Mouse (Mus musculus): ENCODE results near the gene Stil. TPM values are rescaled to one million over a fixed set of nuclear protein-coding genes. Genes with fewer than 3 reads are reported as not detected.

The Stil gene
- polyA plus RNA-seq, 1 experiment, result 3.5 TPM

- Histone ChIP-seq H3ac (ENCODE audit: control insufficient read depth, insufficient read length, low read depth) (no peak overlapping the region), H3K79me3 (ENCODE audit: low read depth) (no peaks in the 10 kb centered on the region), H3K36me3 (ENCODE audit: control insufficient read depth, insufficient read depth) (no peaks in the 10 kb centered on the region), H3K79me2 (ENCODE audit: control insufficient read depth, insufficient read depth) (no peaks in the 10 kb centered on the region), H3K4me3 (ENCODE audit: insufficient read depth, poor library complexity, severe bottlenecking) (no peak overlapping the region), H3K27me3 (ENCODE audit: control insufficient read depth, insufficient read depth, insufficient read length) (peaks cover 93% of the 10 kb centered on the region)
- no peak for TF ChIP-seq FOSL1 (IDR thresholded peaks at IDR 0.05; ENCODE audit: insufficient read depth, low read length, poor library complexity, severe bottlenecking)
These were observed 60.8 kb downstream of the Stil start for GRCm38 (mm10) chr4:115060753-115061152.

DNA sequence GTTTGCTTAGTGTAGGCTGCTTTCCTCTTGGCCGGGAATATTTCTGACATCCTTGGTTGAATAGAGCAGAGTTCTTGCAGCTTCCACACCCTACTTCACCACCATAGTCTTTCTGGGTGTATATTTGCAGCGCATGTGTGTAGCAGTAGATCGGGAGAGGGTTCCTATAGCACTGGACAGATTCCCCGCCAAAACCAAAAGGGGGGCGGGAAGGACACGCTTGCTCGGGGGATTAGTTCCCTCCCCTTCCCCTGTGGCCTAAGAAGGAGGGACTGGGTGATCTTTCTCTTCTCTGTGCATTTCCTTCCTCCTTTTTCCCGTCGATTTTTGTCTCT, 62.5 kb downstream of the Stil start:
- H3K4me3 ChIP-seq (ENCODE audit: insufficient read depth, poor library complexity, severe bottlenecking), result no peak overlapping the region
- H3K27me3 ChIP-seq (ENCODE audit: control insufficient read depth, insufficient read depth, insufficient read length), result peaks cover 86% of the 10 kb centered on the region
- TF ChIP-seq CTCF (IDR thresholded peaks at IDR 0.05; ENCODE audit: control insufficient read depth, insufficient read depth, insufficient read length), result no peak
- TF ChIP-seq MAX (IDR thresholded peaks at IDR 0.05), result no peak
- no peak for TF ChIP-seq CEBPB (IDR thresholded peaks at IDR 0.05; ENCODE audit: low read depth)
- no peak for TF ChIP-seq MYOG (IDR thresholded peaks at IDR 0.05; ENCODE audit: control insufficient read depth, extremely low read depth, insufficient read length)
- no peak for TF ChIP-seq FOSL1 (IDR thresholded peaks at IDR 0.05; ENCODE audit: insufficient read depth, low read length, poor library complexity, severe bottlenecking)
- TF ChIP-seq USF1 (IDR thresholded peaks at IDR 0.05; ENCODE audit: low read depth), result no peak
- no peak for TF ChIP-seq MYOD1 (IDR thresholded peaks at IDR 0.05; ENCODE audit: control insufficient read depth, insufficient read length, low read depth)

GRCm38 (mm10) chr4:115062875-115063517, 63.0 kb downstream of the Stil start:
- TF ChIP-seq CEBPB (IDR thresholded peaks at IDR 0.05; ENCODE audit: low read depth) (no peak), MYOD1 (IDR thresholded peaks at IDR 0.05; ENCODE audit: control insufficient read depth, insufficient read length, low read depth) (no peak), USF1 (IDR thresholded peaks at IDR 0.05; ENCODE audit: low read depth) (no peak)
- Histone ChIP-seq H3K27me3 (ENCODE audit: control insufficient read depth, insufficient read depth, insufficient read length) (peaks cover 81% of the 10 kb centered on the region), H3K36me3 (ENCODE audit: control insufficient read depth, insufficient read depth) (no peaks in the 10 kb centered on the region), H3K4me3 (ENCODE audit: insufficient read depth, poor library complexity, severe bottlenecking) (no peak overlapping the region), H3K79me3 (ENCODE audit: low read depth) (no peaks in the 10 kb centered on the region), H3K79me2 (ENCODE audit: control insufficient read depth, insufficient read depth) (no peaks in the 10 kb centered on the region), H3ac (ENCODE audit: control insufficient read depth, insufficient read length, low read depth) (peak overlapping the region; percentile 18)

More for the DNA sequence above, 62.5 kb downstream of the Stil start:
- no peaks in the 10 kb centered on the region for H3K36me3 ChIP-seq (ENCODE audit: control insufficient read depth, insufficient read depth)
- H3K79me3 ChIP-seq (ENCODE audit: low read depth), result no peaks in the 10 kb centered on the region
- H3K79me2 ChIP-seq (ENCODE audit: control insufficient read depth, insufficient read depth), result no peaks in the 10 kb centered on the region
- H3ac ChIP-seq (ENCODE audit: control insufficient read depth, insufficient read length, low read depth), result no peak overlapping the region

DNA sequence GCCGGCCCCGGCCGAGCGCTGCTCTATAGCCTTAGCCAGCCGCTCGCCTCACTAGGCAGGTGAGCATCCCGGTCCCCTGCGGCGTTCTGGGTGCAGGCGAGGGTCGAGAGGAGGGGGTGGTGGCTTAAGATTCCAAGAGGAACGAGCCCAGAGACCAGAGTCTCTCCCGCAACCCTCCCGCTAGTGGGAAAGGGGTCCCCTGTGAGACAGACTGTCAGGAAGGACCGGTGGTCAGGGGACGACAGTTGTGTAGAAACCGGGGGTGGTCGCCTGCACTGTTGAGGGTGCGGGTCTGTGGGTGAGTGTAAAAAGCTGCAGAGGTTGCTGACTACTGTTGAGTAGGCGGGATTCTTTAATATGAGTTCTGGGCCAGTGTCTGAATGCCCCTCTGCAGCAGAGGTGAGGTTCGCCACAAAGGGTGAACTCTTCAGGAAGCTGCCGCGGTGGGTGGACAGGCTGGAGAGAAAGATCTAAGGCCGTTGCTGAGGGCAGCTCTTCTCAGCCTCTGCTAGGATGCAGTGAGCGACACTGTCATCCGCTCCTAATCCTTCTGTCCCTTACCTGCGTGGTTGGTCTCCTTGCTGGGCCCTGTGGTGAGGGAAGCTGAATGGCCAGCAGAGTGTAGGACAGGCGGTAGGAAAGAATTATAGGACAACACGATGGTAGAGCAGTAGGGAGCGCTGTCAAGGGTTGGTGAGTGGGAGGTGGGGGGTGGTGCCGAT, 63.7 kb downstream of the Stil start:
- no peak overlapping the region for H3ac ChIP-seq (ENCODE audit: control insufficient read depth, insufficient read length, low read depth)
- no peaks in the 10 kb centered on the region for H3K79me3 ChIP-seq (ENCODE audit: low read depth)
- H3K36me3 ChIP-seq (ENCODE audit: control insufficient read depth, insufficient read depth), result no peaks in the 10 kb centered on the region
- peaks cover 75% of the 10 kb centered on the region for H3K27me3 ChIP-seq (ENCODE audit: control insufficient read depth, insufficient read depth, insufficient read length)
- no peak overlapping the region for H3K4me3 ChIP-seq (ENCODE audit: insufficient read depth, poor library complexity, severe bottlenecking)
- H3K79me2 ChIP-seq (ENCODE audit: control insufficient read depth, insufficient read depth), result no peaks in the 10 kb centered on the region
- TF ChIP-seq CTCF (IDR thresholded peaks at IDR 0.05; ENCODE audit: control insufficient read depth, insufficient read depth, insufficient read length), result no peak

DNA sequence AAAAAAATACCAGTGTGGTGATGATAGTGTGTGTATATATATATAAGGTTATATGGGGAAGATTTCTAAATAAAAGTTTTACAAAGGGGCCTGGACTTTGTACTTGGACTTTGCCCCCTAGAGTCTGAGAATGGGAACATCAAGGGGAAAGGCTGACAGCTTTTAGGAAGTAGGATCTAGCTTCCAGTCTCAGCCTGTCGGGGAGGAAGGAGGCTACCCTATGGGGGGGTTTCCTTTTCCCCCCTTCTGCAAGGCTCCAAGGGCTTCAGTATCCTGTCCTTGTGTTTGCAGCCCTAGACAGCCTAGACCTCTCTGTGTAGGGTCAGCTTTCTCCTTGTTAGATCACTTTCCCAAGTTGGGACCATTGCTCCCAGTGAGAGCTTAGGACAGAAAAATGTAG, 71.7 kb downstream of the Stil start:
- H3K27me3 ChIP-seq (ENCODE audit: control insufficient read depth, insufficient read depth, insufficient read length), result peaks cover 7% of the 10 kb centered on the region
- no peaks in the 10 kb centered on the region for H3K79me2 ChIP-seq (ENCODE audit: control insufficient read depth, insufficient read depth)
- no peaks in the 10 kb centered on the region for H3K79me3 ChIP-seq (ENCODE audit: low read depth)
- TF ChIP-seq CTCF (IDR thresholded peaks at IDR 0.05; ENCODE audit: control insufficient read depth, insufficient read depth, insufficient read length) (no peak), FOSL1 (IDR thresholded peaks at IDR 0.05; ENCODE audit: insufficient read depth, low read length, poor library complexity, severe bottlenecking) (no peak), CEBPB (IDR thresholded peaks at IDR 0.05; ENCODE audit: low read depth) (no peak), MYOG (IDR thresholded peaks at IDR 0.05; ENCODE audit: control insufficient read depth, extremely low read depth, insufficient read length) (no peak), MAX (IDR thresholded peaks at IDR 0.05) (no peak), USF1 (IDR thresholded peaks at IDR 0.05; ENCODE audit: low read depth) (no peak), MYOD1 (IDR thresholded peaks at IDR 0.05; ENCODE audit: control insufficient read depth, insufficient read length, low read depth) (no peak)
- H3K4me3 ChIP-seq (ENCODE audit: insufficient read depth, poor library complexity, severe bottlenecking), result no peak overlapping the region
- no peak overlapping the region for H3ac ChIP-seq (ENCODE audit: control insufficient read depth, insufficient read length, low read depth)
- H3K36me3 ChIP-seq (ENCODE audit: control insufficient read depth, insufficient read depth), result no peaks in the 10 kb centered on the region

- Histone ChIP-seq H3K36me3 (ENCODE audit: control insufficient read depth, insufficient read depth) (no peaks in the 10 kb centered on the region), H3K4me3 (ENCODE audit: insufficient read depth, poor library complexity, severe bottlenecking) (no peak overlapping the region), H3K27me3 (ENCODE audit: control insufficient read depth, insufficient read depth, insufficient read length) (peaks cover 7% of the 10 kb centered on the region), H3K79me3 (ENCODE audit: low read depth) (no peaks in the 10 kb centered on the region), H3ac (ENCODE audit: control insufficient read depth, insufficient read length, low read depth) (no peak overlapping the region), H3K79me2 (ENCODE audit: control insufficient read depth, insufficient read depth) (no peaks in the 10 kb centered on the region)
- no peak for TF ChIP-seq MYOD1 (IDR thresholded peaks at IDR 0.05; ENCODE audit: control insufficient read depth, insufficient read length, low read depth)
- no peak for TF ChIP-seq MAX (IDR thresholded peaks at IDR 0.05)
- TF ChIP-seq CEBPB (IDR thresholded peaks at IDR 0.05; ENCODE audit: low read depth), result no peak
- TF ChIP-seq USF1 (IDR thresholded peaks at IDR 0.05; ENCODE audit: low read depth), result no peak
- TF ChIP-seq CTCF (IDR thresholded peaks at IDR 0.05; ENCODE audit: control insufficient read depth, insufficient read depth, insufficient read length), result no peak
- no peak for TF ChIP-seq MYOG (IDR thresholded peaks at IDR 0.05; ENCODE audit: control insufficient read depth, extremely low read depth, insufficient read length)
These were observed 74.8 kb downstream of the Stil start for GRCm38 (mm10) chr4:115074789-115075188.
